Mouse (Mus musculus) intestine, embryonic 16.5 days (tissue): ENCODE measurements around the gene Elf4. TPM values are rescaled to one million over a fixed set of nuclear protein-coding genes. Genes with fewer than 3 reads are reported as not detected.
A peak's percentile ranks its signal among the peaks of the same experiment; 100 is the strongest.

Source experiments
- ATAC-seq: fragments of 200-750 bp; cut with Nextera tagmentation; 2 replicates; pipeline ENCODE4 v1.8.0; 2017; ENCODE audit warnings: moderate TSS enrichment, moderate library complexity
- H3K27ac ChIP-seq: fragments of 300-500 bp; sonication (generic); 2 replicates; pipeline ENCODE4 v1.5.1; 2014; ENCODE audit warnings: mild to moderate bottlenecking, low read length
- H3K27me3 ChIP-seq: fragments of 300-500 bp; sonication (generic); replicated peaks from 2 replicates; pipeline ENCODE4 v1.6.1; 2014; ENCODE audit warnings: low read length, control low read depth, mixed read lengths; ENCODE audit not compliant: control insufficient read depth, insufficient read depth
- H3K36me3 ChIP-seq: fragments of 300-500 bp; sonication (generic); 2 replicates; pipeline ENCODE4 v1.6.1; 2014; ENCODE audit warnings: low read length, control low read depth; ENCODE audit not compliant: control insufficient read depth, insufficient read depth
- H3K4me1 ChIP-seq: fragments of 300-500 bp; sonication (generic); 2 replicates; pipeline ENCODE4 v1.6.1; 2014; ENCODE audit warnings: low read length, control low read depth, mixed read lengths; ENCODE audit not compliant: control insufficient read depth, insufficient read depth
- H3K4me2 ChIP-seq: fragments of 300-500 bp; sonication (generic); 2 replicates; pipeline ENCODE4 v1.6.1; 2014; ENCODE audit warnings: low read depth, low read length, control low read depth
- H3K4me3 ChIP-seq: fragments of 300-500 bp; sonication (generic); 2 replicates; pipeline ENCODE4 v1.5.1; 2014; ENCODE audit warnings: mild to moderate bottlenecking, low read length
- H3K9ac ChIP-seq: fragments of 300-500 bp; sonication (generic); 2 replicates; pipeline ENCODE4 v1.6.1; 2014; ENCODE audit warnings: low read depth, low read length
- H3K9me3 ChIP-seq: fragments of 300-500 bp; sonication (generic); 2 replicates; pipeline ENCODE4 v1.6.1; 2016; ENCODE audit warnings: low read length, control low read depth; ENCODE audit not compliant: control insufficient read depth
- WGBS: fragments of 180-500 bp; shearing (Covaris S2); extraction: QIAGEN DNeasy Blood & Tissue Kit; methylation state at CpG from one replicate; pipeline ENCODE4 v1.1.7; 2014; 5-methylcytosine and 5-hydroxymethylcytosine counted together
- polyA plus RNA-seq: library from polyadenylated mRNA; unstranded; fragments of >200 nt; fragmentation: Nextera tagmentation; extraction: Ambion mirVana; gene quantifications from 2 replicates; pipeline ENCODE4 v1.2.1, GENCODE M21; 2015

Gene Elf4
- polyA plus RNA-seq, 1 experiment from 2014 or later, result 11.8 TPM

- no peaks in the 10 kb centered on the region for H3K4me1 ChIP-seq
- 78% methylated on average over 4 of the region's 4 CpGs for WGBS
- H3K27ac ChIP-seq, result no peak overlapping the region
- H3K36me3 ChIP-seq, result no peaks in the 10 kb centered on the region
- no peak overlapping the region for H3K9ac ChIP-seq
- no peak for ATAC-seq
- no peaks in the 10 kb centered on the region for H3K9me3 ChIP-seq
- no peaks in the 10 kb centered on the region for H3K27me3 ChIP-seq
- H3K4me3 ChIP-seq, result no peak overlapping the region
- H3K4me2 ChIP-seq, result no peak overlapping the region
Measured at GRCm38 (mm10) chrX:48461006-48461405, 1.9 kb downstream of the Elf4 start.

GRCm38 (mm10) chrX:48460496-48460895, 2.4 kb downstream of the Elf4 start:
- Histone ChIP-seq H3K9ac (no peak overlapping the region), H3K4me3 (no peak overlapping the region), H3K27ac (no peak overlapping the region), H3K4me1 (no peaks in the 10 kb centered on the region), H3K9me3 (no peaks in the 10 kb centered on the region), H3K27me3 (no peaks in the 10 kb centered on the region), H3K4me2 (no peak overlapping the region), H3K36me3 (no peaks in the 10 kb centered on the region)
- ATAC-seq, result no peak
- 68% methylated on average over 7 of the region's 7 CpGs for WGBS

GRCm38 (mm10) chrX:48456956-48457355, 6.0 kb downstream of the Elf4 start:
- no peak overlapping the region for H3K27ac ChIP-seq
- H3K9me3 ChIP-seq, result no peaks in the 10 kb centered on the region
- no peak overlapping the region for H3K4me3 ChIP-seq
- H3K9ac ChIP-seq, result no peak overlapping the region
- H3K36me3 ChIP-seq, result no peaks in the 10 kb centered on the region
- WGBS, result 75% methylated on average over 6 of the region's 6 CpGs
- ATAC-seq, result no peak
- H3K4me1 ChIP-seq, result no peaks in the 10 kb centered on the region
- no peak overlapping the region for H3K4me2 ChIP-seq
- H3K27me3 ChIP-seq, result no peaks in the 10 kb centered on the region

- peak; percentile 9; the same call in 1 of the 2 replicates for ATAC-seq
- 27% methylated on average over 9 of the region's 9 CpGs for WGBS
- peak overlapping the region; percentile 28 for H3K27ac ChIP-seq
Measured at GRCm38 (mm10) chrX:48455018-48455417, 7.9 kb downstream of the Elf4 start.

GRCm38 (mm10) chrX:48454495-48454878, 8.4 kb downstream of the Elf4 start:
- peak; percentile 73 for ATAC-seq
- no peaks in the 10 kb centered on the region for H3K36me3 ChIP-seq
- peak overlapping the region; percentile 70 for H3K27ac ChIP-seq
- no peaks in the 10 kb centered on the region for H3K27me3 ChIP-seq
- peaks cover 8% of the 10 kb centered on the region; the same call in 1 of the 2 replicates for H3K4me1 ChIP-seq
- WGBS, result 15% methylated on average over 21 of the region's 21 CpGs
- peak overlapping the region; percentile 55 for H3K4me2 ChIP-seq
- H3K4me3 ChIP-seq, result peak overlapping the region; percentile 63
- no peaks in the 10 kb centered on the region for H3K9me3 ChIP-seq
- peak overlapping the region; percentile 82 for H3K9ac ChIP-seq

More at GRCm38 (mm10) chrX:48455018-48455417, 7.9 kb downstream of the Elf4 start:
- H3K36me3 ChIP-seq, result no peaks in the 10 kb centered on the region
- H3K4me2 ChIP-seq, result peak overlapping the region; percentile 55
- H3K27me3 ChIP-seq, result no peaks in the 10 kb centered on the region
- no peaks in the 10 kb centered on the region for H3K9me3 ChIP-seq
- 0 out of 2 replicates have a peak overlapping the region, but pooled peaks have one; percentile 82 for H3K9ac ChIP-seq
- peak overlapping the region; percentile 63; the same call in 1 of the 2 replicates for H3K4me3 ChIP-seq
- peaks cover 4% of the 10 kb centered on the region; the same call in 1 of the 2 replicates for H3K4me1 ChIP-seq

- Histone ChIP-seq H3K36me3 (no peaks in the 10 kb centered on the region), H3K4me2 (peak overlapping the region; percentile 55), H3K27ac (peak overlapping the region; percentile 81), H3K4me3 (peak overlapping the region; percentile 63), H3K4me1 (peaks cover 11% of the 10 kb centered on the region; the same call in 1 of the 2 replicates), H3K9ac (peak overlapping the region; percentile 82), H3K9me3 (no peaks in the 10 kb centered on the region), H3K27me3 (no peaks in the 10 kb centered on the region)
- ATAC-seq, result peak; percentile 92
- 19% methylated on average over 63 of the region's 91 CpGs for WGBS
Measured at GRCm38 (mm10) chrX:48453736-48454494, 9.0 kb downstream of the Elf4 start.

- Histone ChIP-seq H3K27me3 (no peaks in the 10 kb centered on the region), H3K4me2 (peak overlapping the region; percentile 51), H3K27ac (peak overlapping the region; percentile 81), H3K9ac (peak overlapping the region; percentile 82), H3K4me1 (peaks cover 11% of the 10 kb centered on the region; the same call in 1 of the 2 replicates), H3K36me3 (no peaks in the 10 kb centered on the region), H3K4me3 (peak overlapping the region; percentile 63), H3K9me3 (no peaks in the 10 kb centered on the region)
- 18% methylated on average over 60 of the region's 71 CpGs for WGBS
- ATAC-seq, result peak; percentile 8
Measured at GRCm38 (mm10) chrX:48452931-48453673, 9.8 kb downstream of the Elf4 start.

- Histone ChIP-seq H3K4me2 (peak overlapping the region; percentile 51), H3K9ac (peak overlapping the region; percentile 82), H3K27ac (peak overlapping the region; percentile 81), H3K27me3 (no peaks in the 10 kb centered on the region), H3K4me1 (peaks cover 11% of the 10 kb centered on the region; the same call in 1 of the 2 replicates), H3K36me3 (no peaks in the 10 kb centered on the region), H3K9me3 (no peaks in the 10 kb centered on the region), H3K4me3 (peak overlapping the region; percentile 63)
- ATAC-seq, result peak; percentile 43
- 30% methylated on average over 9 of the region's 9 CpGs for WGBS
Measured at GRCm38 (mm10) chrX:48452231-48452890, 10.6 kb downstream of the Elf4 start.

GRCm38 (mm10) chrX:48449646-48450045, 13.3 kb downstream of the Elf4 start:
- ATAC-seq, result no peak
- Histone ChIP-seq H3K9me3 (no peaks in the 10 kb centered on the region), H3K4me1 (peaks cover 11% of the 10 kb centered on the region; the same call in 1 of the 2 replicates), H3K9ac (no peak overlapping the region), H3K27me3 (no peaks in the 10 kb centered on the region), H3K4me2 (no peak overlapping the region), H3K36me3 (no peaks in the 10 kb centered on the region), H3K27ac (no peak overlapping the region), H3K4me3 (no peak overlapping the region)
- 39% methylated on average over 10 of the region's 10 CpGs for WGBS
